Mouse (Mus musculus) bone marrow macrophage, adult 2 months (primary cell): Measurements from ENCODE around the gene Dnmbp.

ENCODE experiments used
- CTCF ChIP-seq: IDR thresholded peaks from 2 replicates; pipeline ENCODE4 v1.5.1; 2012; ENCODE audit warnings: low read depth, mild to moderate bottlenecking, low read length, moderate library complexity
- POLR2A ChIP-seq: IDR thresholded peaks from 2 replicates; pipeline ENCODE4 v1.6.1; 2012; ENCODE audit warnings: mild to moderate bottlenecking, low read depth, low read length, borderline replicate concordance

GRCm38 (mm10) chr19:43847966-43848365 lies 92.0 kb downstream of the Dnmbp start:
- no peak for TF ChIP-seq CTCF
- no peak for TF ChIP-seq POLR2A
